Mouse (Mus musculus) heart, embryonic 15.5 days (tissue): ENCODE results near the gene Ndufs6. TPM values are rescaled to one million over a fixed set of nuclear protein-coding genes. Genes with fewer than 3 reads are reported as not detected.

Experiments
- ATAC-seq: fragments of 200-750 bp; cut with Nextera tagmentation; replicated peaks from 2 replicates; pipeline ENCODE4 v1.8.0; 2017; ENCODE audit warnings: low read depth, moderate TSS enrichment; ENCODE audit not compliant: insufficient number of reproducible peaks, insufficient read depth, low FRiP score
- H3K27ac ChIP-seq: fragments of 300-500 bp; sonication (generic); 2 replicates; pipeline ENCODE4 v1.5.1; 2015; ENCODE audit warnings: mild to moderate bottlenecking, inconsistent platforms
- H3K27me3 ChIP-seq: fragments of 300-500 bp; sonication (generic); 2 replicates; pipeline ENCODE4 v1.6.1; 2015; ENCODE audit warnings: inconsistent platforms
- H3K36me3 ChIP-seq: fragments of 300-500 bp; sonication (generic); 2 replicates; pipeline ENCODE4 v1.6.1; 2015; ENCODE audit warnings: mild to moderate bottlenecking, inconsistent platforms
- H3K4me1 ChIP-seq: fragments of 300-500 bp; sonication (generic); replicated peaks from 2 replicates; pipeline ENCODE4 v1.6.1; 2015; ENCODE audit warnings: inconsistent platforms
- H3K4me2 ChIP-seq: fragments of 300-500 bp; sonication (generic); 2 replicates; pipeline ENCODE4 v1.6.1; 2015; ENCODE audit warnings: inconsistent platforms, mild to moderate bottlenecking, moderate library complexity
- H3K4me3 ChIP-seq: fragments of 300-500 bp; sonication (generic); 2 replicates; pipeline ENCODE4 v1.5.1; 2015; ENCODE audit warnings: mild to moderate bottlenecking, inconsistent platforms
- H3K9ac ChIP-seq: fragments of 300-500 bp; sonication (generic); 2 replicates; pipeline ENCODE4 v1.6.1; 2015; ENCODE audit warnings: mild to moderate bottlenecking, inconsistent platforms
- H3K9me3 ChIP-seq: fragments of 300-500 bp; sonication (generic); replicated peaks from 2 replicates; pipeline ENCODE4 v1.6.1; 2016; ENCODE audit warnings: inconsistent platforms
- WGBS: fragments of 180-500 bp; shearing (Covaris S2); methylation state at CpG from one replicate; pipeline ENCODE4 v1.1.7; 2015; ENCODE audit warnings: mixed read lengths; 5-methylcytosine and 5-hydroxymethylcytosine counted together
- polyA plus RNA-seq: library from polyadenylated mRNA; unstranded; fragments of >200 nt; fragmentation: Nextera tagmentation; extraction: Ambion mirVana; gene quantifications from 2 replicates; pipeline ENCODE4 v1.2.1, GENCODE M21; 2015

Gene Ndufs6
- polyA plus RNA-seq, 1 experiment from 2014 or later, result 761 TPM

GRCm38 (mm10) chr13:73305398-73306084 lies 22.8 kb downstream of the Ndufs6 start:
- peaks cover 25% of the 10 kb centered on the region for H3K4me1 ChIP-seq
- 0 out of 2 replicates have a peak, but pooled peaks cover 2% of the 10 kb centered on the region for H3K27me3 ChIP-seq
- no peak overlapping the region for H3K9ac ChIP-seq
- no peaks in the 10 kb centered on the region for H3K36me3 ChIP-seq
- no peak overlapping the region for H3K4me2 ChIP-seq
- WGBS, result 62% methylated on average over 8 of the region's 8 CpGs
- no peaks in the 10 kb centered on the region for H3K9me3 ChIP-seq
- no peak for ATAC-seq
- no peak overlapping the region for H3K4me3 ChIP-seq
- peak overlapping the region; percentile 38; the same call in 1 of the 2 replicates for H3K27ac ChIP-seq

DNA sequence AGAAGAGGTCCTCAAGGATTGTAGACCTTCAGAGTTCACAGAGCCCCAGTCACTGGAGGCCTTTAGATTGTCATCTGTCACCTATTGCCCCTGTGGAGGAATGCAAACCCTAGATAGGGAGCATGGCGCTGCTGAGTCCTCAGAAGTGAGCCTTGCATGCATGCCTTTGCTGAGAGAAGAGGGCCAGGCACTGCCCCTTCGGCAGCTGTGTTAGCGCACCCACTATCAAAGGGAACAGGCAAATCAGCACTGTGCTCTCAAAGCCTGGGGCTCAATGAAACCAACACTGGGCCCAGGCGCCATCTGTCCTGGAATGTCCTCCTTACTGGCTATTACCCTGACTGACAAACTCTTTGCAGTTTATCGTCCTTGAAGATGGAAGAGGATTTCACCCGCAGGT lies 23.6 kb downstream of the Ndufs6 start:
- H3K4me3 ChIP-seq, result no peak overlapping the region
- H3K9me3 ChIP-seq, result no peaks in the 10 kb centered on the region
- H3K4me1 ChIP-seq, result peaks cover 24% of the 10 kb centered on the region
- 37% methylated on average over 6 of the region's 6 CpGs for WGBS
- no peak overlapping the region for H3K4me2 ChIP-seq
- no peaks in the 10 kb centered on the region for H3K36me3 ChIP-seq
- 0 out of 2 replicates have a peak, but pooled peaks cover 2% of the 10 kb centered on the region for H3K27me3 ChIP-seq
- H3K9ac ChIP-seq, result no peak overlapping the region
- H3K27ac ChIP-seq, result peak overlapping the region; percentile 64
- ATAC-seq, result no peak

- H3K27ac ChIP-seq, result peak overlapping the region; percentile 91
- no peak overlapping the region for H3K4me2 ChIP-seq
- no peak overlapping the region for H3K4me3 ChIP-seq
- no peaks in the 10 kb centered on the region for H3K27me3 ChIP-seq
- H3K4me1 ChIP-seq, result peaks cover 18% of the 10 kb centered on the region
- ATAC-seq, result peak; percentile 28
- WGBS, result 44% methylated on average over 5 of the region's 5 CpGs
- no peaks in the 10 kb centered on the region for H3K36me3 ChIP-seq
- H3K9ac ChIP-seq, result no peak overlapping the region
- no peaks in the 10 kb centered on the region for H3K9me3 ChIP-seq
Observed at GRCm38 (mm10) chr13:73299322-73299721, 29.0 kb downstream of the Ndufs6 start.

DNA sequence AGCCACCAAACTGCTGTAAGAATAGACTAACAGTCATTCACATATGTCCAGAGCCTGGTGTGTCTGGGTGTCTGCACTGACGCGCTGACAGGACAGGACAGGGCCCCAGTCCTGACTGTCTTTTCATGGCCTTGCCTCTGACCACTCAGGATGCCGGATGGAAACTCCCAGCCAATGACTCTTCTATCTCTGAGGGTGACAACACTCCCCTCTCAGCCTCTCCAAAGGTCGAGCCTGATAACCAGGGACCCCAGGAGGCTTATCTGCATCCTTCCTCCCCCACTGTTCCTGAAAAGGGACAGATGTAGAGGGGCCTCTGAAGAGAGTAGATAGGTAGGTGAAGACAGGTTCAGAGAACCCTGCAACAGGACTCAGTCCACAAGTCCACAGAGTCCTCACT lies 29.6 kb downstream of the Ndufs6 start:
- H3K4me2 ChIP-seq, result no peak overlapping the region
- peak overlapping the region; percentile 91 for H3K27ac ChIP-seq
- H3K4me3 ChIP-seq, result no peak overlapping the region
- H3K9ac ChIP-seq, result no peak overlapping the region
- H3K27me3 ChIP-seq, result no peaks in the 10 kb centered on the region
- no peaks in the 10 kb centered on the region for H3K9me3 ChIP-seq
- peaks cover 16% of the 10 kb centered on the region for H3K4me1 ChIP-seq
- WGBS, result 17% methylated on average over 4 of the region's 4 CpGs
- ATAC-seq, result peak; percentile 93
- H3K36me3 ChIP-seq, result no peaks in the 10 kb centered on the region

DNA sequence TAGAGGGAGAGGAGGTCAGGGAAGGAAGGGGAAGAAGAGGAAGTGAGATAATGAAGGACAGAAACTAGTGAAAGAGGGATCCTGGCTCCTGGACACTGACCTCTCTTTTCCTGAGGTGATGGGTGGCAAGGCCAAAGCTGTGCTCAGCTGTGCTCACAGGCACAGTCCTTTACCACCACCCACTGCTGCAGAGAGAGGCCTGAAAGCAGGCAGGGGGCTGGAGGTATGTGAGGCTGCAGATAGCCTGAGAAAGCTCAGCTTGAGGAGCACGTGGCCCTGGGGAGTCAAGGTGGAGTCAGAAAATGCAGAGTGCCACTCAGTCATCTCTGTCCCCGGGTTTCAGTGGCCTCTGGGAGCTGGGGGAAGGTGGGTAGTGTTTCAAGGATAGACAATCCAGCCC lies 37.2 kb downstream of the Ndufs6 start:
- H3K9ac ChIP-seq, result no peak overlapping the region
- H3K4me3 ChIP-seq, result no peak overlapping the region
- peak overlapping the region; percentile 80 for H3K27ac ChIP-seq
- peak; percentile 48; the same call in 1 of the 2 replicates for ATAC-seq
- WGBS, result 8% methylated on average over 2 of the region's 2 CpGs
- H3K36me3 ChIP-seq, result no peaks in the 10 kb centered on the region
- H3K27me3 ChIP-seq, result no peaks in the 10 kb centered on the region
- peaks cover 36% of the 10 kb centered on the region for H3K4me1 ChIP-seq
- no peak overlapping the region for H3K4me2 ChIP-seq
- no peaks in the 10 kb centered on the region for H3K9me3 ChIP-seq

GRCm38 (mm10) chr13:73290206-73290605 lies 38.1 kb downstream of the Ndufs6 start:
- peaks cover 36% of the 10 kb centered on the region for H3K4me1 ChIP-seq

DNA sequence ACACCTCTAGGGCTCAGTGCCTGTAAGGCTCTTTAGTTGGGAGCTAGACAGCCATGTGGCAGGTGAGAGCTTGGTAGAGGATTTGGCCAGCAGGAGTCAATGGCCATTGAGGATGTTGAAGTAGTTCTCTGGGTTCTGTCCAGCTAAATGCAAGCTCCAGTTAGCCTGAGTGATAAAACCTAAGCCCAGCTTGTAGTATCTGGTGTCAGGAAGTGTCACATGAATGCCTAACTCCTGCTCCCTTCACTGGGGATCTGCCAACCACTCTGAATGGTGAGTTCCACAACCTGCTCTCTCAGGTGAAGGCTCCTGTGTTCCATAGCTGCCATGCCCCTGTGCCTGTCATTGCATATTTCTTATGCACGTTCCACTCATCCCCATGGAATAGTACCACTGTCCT lies 44.8 kb downstream of the Ndufs6 start:
- Histone ChIP-seq H3K36me3 (no peaks in the 10 kb centered on the region), H3K27me3 (no peaks in the 10 kb centered on the region), H3K4me2 (no peak overlapping the region), H3K9ac (no peak overlapping the region), H3K27ac (peak overlapping the region; percentile 38; the same call in 1 of the 2 replicates), H3K4me1 (peaks cover 37% of the 10 kb centered on the region), H3K9me3 (no peaks in the 10 kb centered on the region), H3K4me3 (no peak overlapping the region)
- 84% methylated on average over 1 of the region's 1 CpGs for WGBS
- no peak for ATAC-seq

More at GRCm38 (mm10) chr13:73290206-73290605, 38.1 kb downstream of the Ndufs6 start:
- no peaks in the 10 kb centered on the region for H3K27me3 ChIP-seq
- H3K27ac ChIP-seq, result peak overlapping the region; percentile 80
- H3K4me3 ChIP-seq, result no peak overlapping the region
- ATAC-seq, result peak; percentile 54
- WGBS, result 70% methylated on average over 6 of the region's 6 CpGs
- H3K36me3 ChIP-seq, result no peaks in the 10 kb centered on the region
- H3K9ac ChIP-seq, result no peak overlapping the region
- no peaks in the 10 kb centered on the region for H3K9me3 ChIP-seq
- no peak overlapping the region for H3K4me2 ChIP-seq

DNA sequence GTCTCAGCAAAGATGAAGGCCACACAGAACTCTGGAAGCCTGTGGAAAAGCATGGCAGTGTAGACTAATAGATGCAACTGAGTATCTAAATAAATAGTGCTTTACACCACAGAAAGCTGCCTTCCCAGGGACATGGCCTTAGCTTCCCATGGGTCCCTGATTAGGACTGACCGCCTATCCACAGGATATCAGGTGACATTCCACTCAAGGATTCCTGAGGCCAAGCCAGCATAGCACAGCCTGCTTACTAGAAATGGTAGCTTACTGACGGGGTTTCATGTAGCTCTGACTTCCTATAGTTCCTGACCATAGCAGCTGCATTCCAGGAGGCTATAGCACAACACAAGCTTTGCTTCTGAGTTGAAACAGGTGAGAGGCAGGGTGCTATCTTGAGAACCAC lies 45.9 kb downstream of the Ndufs6 start:
- no peak for ATAC-seq

DNA sequence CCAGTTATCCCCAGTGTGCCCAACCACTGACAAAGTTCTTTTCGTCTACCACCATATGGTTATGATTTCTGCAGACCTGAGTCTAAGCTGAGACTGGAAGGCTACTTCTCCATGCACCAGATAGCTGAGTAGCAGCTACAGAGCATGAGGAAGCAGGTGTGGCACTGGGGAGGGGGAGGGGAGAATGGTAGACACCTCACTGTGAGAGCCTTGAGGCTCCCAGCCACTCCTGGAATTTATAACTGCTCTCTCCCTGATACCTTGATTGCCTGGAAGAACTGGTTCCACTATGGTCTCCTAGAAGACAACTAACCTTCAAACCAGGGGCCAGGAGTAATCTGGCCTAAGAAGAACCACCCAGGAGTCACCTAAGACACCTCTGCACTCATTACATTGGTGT lies 49.1 kb downstream of the Ndufs6 start:
- Histone ChIP-seq H3K4me3 (no peak overlapping the region), H3K4me2 (no peak overlapping the region), H3K4me1 (peaks cover 54% of the 10 kb centered on the region), H3K27ac (no peak overlapping the region), H3K9me3 (no peaks in the 10 kb centered on the region), H3K27me3 (peaks cover 2% of the 10 kb centered on the region), H3K36me3 (no peaks in the 10 kb centered on the region), H3K9ac (no peak overlapping the region)
- 75% methylated on average over 1 of the region's 1 CpGs for WGBS
- ATAC-seq, result no peak

More for the DNA sequence above, 45.9 kb downstream of the Ndufs6 start:
- H3K4me2 ChIP-seq, result no peak overlapping the region
- H3K27me3 ChIP-seq, result no peaks in the 10 kb centered on the region
- peak overlapping the region; percentile 66 for H3K27ac ChIP-seq
- H3K36me3 ChIP-seq, result no peaks in the 10 kb centered on the region
- no peak overlapping the region for H3K4me3 ChIP-seq
- WGBS, result 31% methylated on average over 2 of the region's 2 CpGs
- no peak overlapping the region for H3K9ac ChIP-seq
- H3K4me1 ChIP-seq, result peaks cover 34% of the 10 kb centered on the region
- no peaks in the 10 kb centered on the region for H3K9me3 ChIP-seq

DNA sequence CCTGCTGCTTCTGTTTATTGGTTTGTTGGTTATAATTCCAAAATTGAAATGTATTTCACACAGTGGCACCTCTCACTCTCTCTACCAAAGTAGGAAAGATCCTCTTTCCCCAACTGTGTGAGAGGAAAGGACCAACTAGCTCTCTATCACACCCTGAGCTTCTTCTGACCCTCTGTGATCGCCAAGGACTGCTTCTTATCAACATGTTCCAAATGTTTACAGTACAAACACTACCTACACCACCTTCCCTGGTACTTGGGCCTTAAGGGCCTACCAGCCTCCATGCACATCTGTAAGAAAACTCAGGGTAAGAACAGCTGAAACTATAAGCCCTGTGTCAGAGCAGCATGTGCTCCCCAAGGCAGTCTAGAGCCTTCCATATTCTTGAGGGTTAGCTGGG lies 50.5 kb downstream of the Ndufs6 start:
- Histone ChIP-seq H3K9me3 (no peaks in the 10 kb centered on the region), H3K4me2 (no peak overlapping the region), H3K27me3 (peaks cover 16% of the 10 kb centered on the region), H3K27ac (peak overlapping the region; percentile 82), H3K4me1 (peaks cover 57% of the 10 kb centered on the region), H3K4me3 (no peak overlapping the region), H3K36me3 (no peaks in the 10 kb centered on the region), H3K9ac (no peak overlapping the region)
- ATAC-seq, result no peak
- 16% methylated on average over 1 of the region's 1 CpGs for WGBS

DNA sequence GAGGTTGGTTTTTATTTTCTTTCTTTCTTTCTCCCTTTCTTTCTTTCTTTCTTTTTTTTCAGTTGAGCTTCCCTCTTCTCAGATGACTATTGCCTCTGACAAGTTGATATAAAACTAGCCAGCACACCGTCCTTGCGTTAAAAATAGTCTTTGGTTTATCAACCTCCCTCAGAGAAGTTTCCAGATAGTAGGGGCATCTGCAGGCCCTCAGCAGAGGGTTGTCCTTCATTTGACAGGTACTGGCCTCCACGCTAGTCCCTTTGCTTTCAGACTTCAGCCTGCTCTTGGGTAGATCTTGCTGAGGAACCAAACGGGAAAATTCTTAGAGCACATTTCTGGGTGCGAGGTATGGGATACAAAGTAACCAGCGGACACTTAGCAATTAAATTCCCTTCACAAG lies 51.0 kb downstream of the Ndufs6 start:
- 33% methylated on average over 6 of the region's 6 CpGs for WGBS
- no peak overlapping the region for H3K4me2 ChIP-seq
- peaks cover 20% of the 10 kb centered on the region for H3K27me3 ChIP-seq
- H3K4me1 ChIP-seq, result peaks cover 56% of the 10 kb centered on the region
- no peak overlapping the region for H3K9ac ChIP-seq
- H3K4me3 ChIP-seq, result no peak overlapping the region
- peak overlapping the region; percentile 82 for H3K27ac ChIP-seq
- H3K9me3 ChIP-seq, result no peaks in the 10 kb centered on the region
- ATAC-seq, result peak; percentile 63
- H3K36me3 ChIP-seq, result no peaks in the 10 kb centered on the region

- Histone ChIP-seq H3K36me3 (no peaks in the 10 kb centered on the region), H3K9me3 (no peaks in the 10 kb centered on the region), H3K9ac (no peak overlapping the region), H3K27ac (no peak overlapping the region), H3K4me1 (peaks cover 82% of the 10 kb centered on the region), H3K4me3 (no peak overlapping the region), H3K27me3 (peaks cover 49% of the 10 kb centered on the region), H3K4me2 (no peak overlapping the region)
- 24% methylated on average over 1 of the region's 1 CpGs for WGBS
- no peak for ATAC-seq
Observed at GRCm38 (mm10) chr13:73273536-73273935, 54.8 kb downstream of the Ndufs6 start.
